Mouse (Mus musculus): Measurements from ENCODE around the gene Arnt2. TPM values are rescaled to one million over a fixed set of nuclear protein-coding genes. Genes with fewer than 3 reads are reported as not detected.

Arnt2 gene
- polyA plus RNA-seq, 1 experiment from 2014 or later, result 48.8 TPM

DNA sequence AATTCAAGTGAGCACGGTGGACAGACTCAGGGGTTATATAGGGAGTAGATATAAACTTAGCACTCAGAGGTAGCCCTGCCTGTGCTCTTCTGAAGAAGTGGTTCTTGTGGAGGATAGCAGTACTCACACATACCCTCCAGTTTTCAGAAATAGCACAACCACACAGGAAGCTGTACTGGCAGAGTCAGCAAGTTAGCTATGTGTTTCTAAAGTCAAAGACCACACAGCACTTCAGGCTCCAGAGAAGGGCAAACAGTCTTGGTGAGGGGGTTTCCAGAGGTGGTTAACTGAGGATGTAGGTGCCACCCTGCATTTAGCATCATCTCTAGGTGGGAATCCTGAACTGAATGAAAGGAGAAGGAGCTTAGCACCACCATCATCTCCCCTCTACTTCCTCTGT lies 23.5 kb downstream of the Arnt2 start:
- ATAC-seq (ENCODE audit: low read depth), result no peak; the same call in 1 of the 2 replicates
- Histone ChIP-seq H3K4me2 (no peak overlapping the region), H3K4me3 (no peak overlapping the region), H3K4me1 (replicated peaks) (no peaks in the 10 kb centered on the region), H3K9me3 (no peaks in the 10 kb centered on the region), H3K36me3 (no peaks in the 10 kb centered on the region), H3K27me3 (no peaks in the 10 kb centered on the region), H3K9ac (no peak overlapping the region), H3K27ac (replicated peaks) (no peak overlapping the region)
- WGBS, result 95% methylated on average over 1 of the region's 1 CpGs

DNA sequence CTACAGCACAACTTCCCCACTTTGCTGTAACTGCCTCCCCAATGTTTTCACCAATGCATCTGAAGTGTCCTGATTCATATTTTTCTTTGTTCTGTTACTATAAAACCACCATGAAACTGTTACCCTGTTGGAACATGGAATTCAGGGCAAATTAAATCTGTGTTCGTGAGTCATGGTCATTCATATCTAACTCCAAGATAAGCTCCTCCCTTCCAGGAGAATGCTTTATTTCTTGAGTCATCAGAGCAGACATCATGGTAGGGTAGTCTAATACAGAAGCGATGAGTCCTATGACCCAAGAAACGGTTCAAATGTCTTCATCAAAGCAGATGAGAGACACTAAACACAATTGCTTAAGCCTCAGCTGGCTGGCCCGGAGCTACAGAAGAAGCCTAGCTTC lies 25.2 kb downstream of the Arnt2 start:
- no peak overlapping the region for H3K9ac ChIP-seq
- H3K9me3 ChIP-seq, result no peaks in the 10 kb centered on the region
- H3K4me2 ChIP-seq, result no peak overlapping the region
- H3K4me3 ChIP-seq, result no peak overlapping the region
- 95% methylated on average over 4 of the region's 4 CpGs for WGBS
- H3K27ac ChIP-seq (replicated peaks), result no peak overlapping the region
- H3K4me1 ChIP-seq (replicated peaks), result no peaks in the 10 kb centered on the region
- no peaks in the 10 kb centered on the region for H3K27me3 ChIP-seq
- H3K36me3 ChIP-seq, result no peaks in the 10 kb centered on the region
- ATAC-seq (ENCODE audit: low read depth), result no peak

- Histone ChIP-seq H3K36me3 (no peaks in the 10 kb centered on the region), H3K9ac (no peak overlapping the region), H3K4me2 (no peak overlapping the region), H3K4me3 (no peak overlapping the region), H3K27me3 (no peaks in the 10 kb centered on the region), H3K9me3 (no peaks in the 10 kb centered on the region), H3K27ac (replicated peaks) (no peak overlapping the region), H3K4me1 (replicated peaks) (no peaks in the 10 kb centered on the region)
- no peak for ATAC-seq (ENCODE audit: low read depth)
- 92% methylated on average over 7 of the region's 7 CpGs for WGBS
Observed at GRCm38 (mm10) chr7:84384086-84384485, 25.9 kb downstream of the Arnt2 start.

GRCm38 (mm10) chr7:84382346-84382745 lies 27.6 kb downstream of the Arnt2 start:
- ATAC-seq (ENCODE audit: low read depth), result no peak
- WGBS, result 86% methylated on average over 3 of the region's 3 CpGs
- H3K4me1 ChIP-seq (replicated peaks), result peaks cover 12% of the 10 kb centered on the region

DNA sequence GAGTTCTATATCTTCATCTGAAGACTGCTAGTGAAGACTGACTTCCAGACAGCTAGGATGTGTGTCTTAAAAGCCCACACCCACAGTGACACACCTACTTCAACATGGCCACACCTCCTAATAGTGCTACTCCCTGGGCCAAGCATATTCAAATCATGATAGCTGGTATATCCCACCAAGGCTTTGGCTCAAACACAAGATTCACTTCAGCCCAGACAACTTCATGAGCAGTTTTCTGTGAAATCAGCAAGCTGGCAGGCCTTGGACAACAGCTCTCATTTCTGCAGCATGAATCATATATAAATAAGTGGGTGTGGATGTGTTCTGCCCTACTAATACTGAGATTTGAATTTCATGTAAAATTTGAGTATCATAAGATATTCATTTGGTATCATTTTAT lies 29.2 kb downstream of the Arnt2 start:
- Histone ChIP-seq H3K9ac (no peak overlapping the region), H3K27me3 (no peaks in the 10 kb centered on the region), H3K4me2 (no peak overlapping the region), H3K36me3 (no peaks in the 10 kb centered on the region), H3K4me3 (no peak overlapping the region), H3K4me1 (replicated peaks) (peaks cover 19% of the 10 kb centered on the region), H3K27ac (replicated peaks) (no peak overlapping the region), H3K9me3 (no peaks in the 10 kb centered on the region)
- no peak for ATAC-seq (ENCODE audit: low read depth)

More at GRCm38 (mm10) chr7:84382346-84382745, 27.6 kb downstream of the Arnt2 start:
- no peaks in the 10 kb centered on the region for H3K27me3 ChIP-seq
- H3K4me2 ChIP-seq, result no peak overlapping the region
- no peaks in the 10 kb centered on the region for H3K9me3 ChIP-seq
- no peak overlapping the region for H3K9ac ChIP-seq
- H3K36me3 ChIP-seq, result no peaks in the 10 kb centered on the region
- no peak overlapping the region for H3K4me3 ChIP-seq
- H3K27ac ChIP-seq (replicated peaks), result no peak overlapping the region

- ATAC-seq (ENCODE audit: low read depth), result 0 out of 2 replicates have a peak, but pooled peaks have one; percentile 44
- Histone ChIP-seq H3K36me3 (no peaks in the 10 kb centered on the region), H3K9ac (no peak overlapping the region), H3K9me3 (no peaks in the 10 kb centered on the region), H3K4me3 (no peak overlapping the region), H3K4me2 (no peak overlapping the region), H3K27me3 (no peaks in the 10 kb centered on the region), H3K4me1 (replicated peaks) (peaks cover 37% of the 10 kb centered on the region), H3K27ac (replicated peaks) (peak overlapping the region; percentile 52)
- 66% methylated on average over 5 of the region's 5 CpGs for WGBS
Observed at GRCm38 (mm10) chr7:84377330-84377729, 32.6 kb downstream of the Arnt2 start.

DNA sequence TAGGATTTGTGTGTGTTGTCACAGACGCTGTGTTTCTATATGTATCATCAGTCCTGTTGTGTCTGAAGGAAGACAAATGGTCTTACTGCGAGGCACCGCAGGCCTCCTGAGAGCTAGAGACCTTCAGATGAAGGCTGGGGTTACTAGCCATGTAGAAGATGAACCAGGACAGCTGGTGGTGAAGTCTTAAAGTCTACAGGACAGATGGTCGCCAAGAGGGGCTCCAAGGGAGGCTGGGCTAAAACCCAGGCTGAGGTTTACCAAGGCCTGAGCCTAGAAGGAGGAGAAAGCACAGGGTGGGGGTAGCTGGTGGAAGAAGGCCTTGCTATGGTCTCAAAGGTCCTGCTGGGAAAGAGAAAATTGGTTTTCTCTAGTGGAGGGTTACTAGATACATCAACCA lies 36.3 kb downstream of the Arnt2 start:
- Histone ChIP-seq H3K27ac (replicated peaks) (no peak overlapping the region), H3K27me3 (no peaks in the 10 kb centered on the region), H3K4me1 (replicated peaks) (peaks cover 37% of the 10 kb centered on the region), H3K9ac (no peak overlapping the region), H3K4me2 (no peak overlapping the region), H3K36me3 (0 out of 2 replicates have a peak, but pooled peaks cover 3% of the 10 kb centered on the region), H3K4me3 (no peak overlapping the region), H3K9me3 (no peaks in the 10 kb centered on the region)
- 87% methylated on average over 4 of the region's 4 CpGs for WGBS
- no peak for ATAC-seq (ENCODE audit: low read depth)

- H3K27me3 ChIP-seq, result no peaks in the 10 kb centered on the region
- ATAC-seq (ENCODE audit: low read depth), result no peak
- H3K9ac ChIP-seq, result no peak overlapping the region
- H3K36me3 ChIP-seq, result 0 out of 2 replicates have a peak, but pooled peaks cover 3% of the 10 kb centered on the region
- H3K4me3 ChIP-seq, result no peak overlapping the region
- H3K27ac ChIP-seq (replicated peaks), result peak overlapping the region; percentile 67
- peaks cover 31% of the 10 kb centered on the region for H3K4me1 ChIP-seq (replicated peaks)
- no peaks in the 10 kb centered on the region for H3K9me3 ChIP-seq
- no peak overlapping the region for H3K4me2 ChIP-seq
- WGBS, result 95% methylated on average over 1 of the region's 1 CpGs
Observed at GRCm38 (mm10) chr7:84372871-84373270, 37.1 kb downstream of the Arnt2 start.

- 0 out of 2 replicates have a peak, but pooled peaks cover 3% of the 10 kb centered on the region for H3K36me3 ChIP-seq
- no peak overlapping the region for H3K4me3 ChIP-seq
- H3K9me3 ChIP-seq, result no peaks in the 10 kb centered on the region
- H3K9ac ChIP-seq, result no peak overlapping the region
- peak overlapping the region; percentile 67 for H3K27ac ChIP-seq (replicated peaks)
- no peak for ATAC-seq (ENCODE audit: low read depth)
- H3K4me2 ChIP-seq, result no peak overlapping the region
- peaks cover 25% of the 10 kb centered on the region for H3K4me1 ChIP-seq (replicated peaks)
- WGBS, result 79% methylated on average over 7 of the region's 7 CpGs
- H3K27me3 ChIP-seq, result no peaks in the 10 kb centered on the region
Observed at GRCm38 (mm10) chr7:84372280-84372679, 37.7 kb downstream of the Arnt2 start.

DNA sequence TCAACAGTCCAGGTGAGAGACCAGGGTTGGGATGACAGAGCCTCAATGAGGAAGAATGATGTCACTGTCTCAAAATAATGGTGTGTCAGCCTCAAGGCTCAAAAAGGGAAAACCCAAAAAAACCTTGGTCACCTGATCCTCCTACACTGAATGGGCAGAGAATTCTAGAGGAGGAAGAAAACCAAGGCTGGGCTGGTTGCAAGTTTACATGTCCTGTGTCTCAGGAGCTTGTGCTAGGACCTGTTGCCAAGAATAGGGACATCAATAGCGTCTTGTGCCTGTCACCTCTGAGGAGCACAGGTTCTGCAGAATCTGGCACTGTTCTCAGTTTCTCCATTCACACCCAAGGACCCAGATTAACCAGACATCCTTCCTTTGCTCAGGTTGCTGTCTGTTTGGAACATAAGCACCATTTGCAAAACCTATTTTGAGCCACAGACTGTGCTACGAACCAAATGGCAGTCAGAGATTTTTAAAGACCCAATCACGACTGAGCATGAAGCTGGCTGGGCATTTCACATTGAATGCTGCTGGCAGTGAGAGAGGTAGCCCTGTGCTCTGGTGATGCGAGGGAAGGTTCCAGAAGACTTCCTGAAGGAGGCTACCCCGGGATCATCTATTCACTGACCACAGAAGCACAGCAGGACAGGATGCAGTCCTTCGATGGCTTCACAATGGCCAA lies 38.9 kb downstream of the Arnt2 start:
- Histone ChIP-seq H3K27ac (replicated peaks) (no peak overlapping the region), H3K4me3 (no peak overlapping the region)

GRCm38 (mm10) chr7:84366251-84366650 lies 43.7 kb downstream of the Arnt2 start:
- no peaks in the 10 kb centered on the region for H3K27me3 ChIP-seq
- H3K4me2 ChIP-seq, result no peak overlapping the region
- 54% methylated on average over 4 of the region's 4 CpGs for WGBS
- H3K36me3 ChIP-seq, result peaks cover 8% of the 10 kb centered on the region; the same call in 1 of the 2 replicates
- no peaks in the 10 kb centered on the region for H3K9me3 ChIP-seq
- H3K27ac ChIP-seq (replicated peaks), result no peak overlapping the region
- no peak overlapping the region for H3K4me3 ChIP-seq
- H3K9ac ChIP-seq, result no peak overlapping the region
- no peak for ATAC-seq (ENCODE audit: low read depth)
- H3K4me1 ChIP-seq (replicated peaks), result peaks cover 26% of the 10 kb centered on the region

More for the DNA sequence above, 38.9 kb downstream of the Arnt2 start:
- Histone ChIP-seq H3K36me3 (0 out of 2 replicates have a peak, but pooled peaks cover 3% of the 10 kb centered on the region), H3K27me3 (no peaks in the 10 kb centered on the region), H3K9me3 (no peaks in the 10 kb centered on the region), H3K9ac (no peak overlapping the region), H3K4me2 (no peak overlapping the region), H3K4me1 (replicated peaks) (peaks cover 21% of the 10 kb centered on the region)
- WGBS, result 86% methylated on average over 6 of the region's 6 CpGs
- ATAC-seq (ENCODE audit: low read depth), result no peak

DNA sequence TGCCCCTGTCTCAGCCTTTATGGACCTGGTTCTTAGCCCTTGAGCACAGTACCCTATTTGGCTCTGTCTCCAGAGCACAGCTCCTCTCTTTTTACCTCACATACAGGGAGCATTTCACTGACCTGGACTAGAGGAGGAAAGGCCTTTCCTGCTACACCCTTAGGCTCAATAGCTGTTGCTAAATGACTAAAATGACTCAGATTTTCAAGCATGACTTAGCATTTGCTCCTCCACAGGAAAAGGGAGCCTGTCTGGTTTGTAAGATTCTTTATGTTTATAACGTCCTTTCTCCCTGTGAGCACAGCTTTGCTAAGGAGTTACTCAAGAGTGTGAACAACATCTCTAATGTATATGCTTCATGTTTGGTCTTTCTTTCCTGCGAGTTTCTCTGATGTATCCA lies 47.3 kb downstream of the Arnt2 start:
- no peak overlapping the region for H3K4me2 ChIP-seq
- 58% methylated on average over 2 of the region's 2 CpGs for WGBS
- no peak overlapping the region for H3K4me3 ChIP-seq
- H3K36me3 ChIP-seq, result peaks cover 35% of the 10 kb centered on the region
- no peak overlapping the region for H3K9ac ChIP-seq
- no peak for ATAC-seq (ENCODE audit: low read depth)
- no peak overlapping the region for H3K27ac ChIP-seq (replicated peaks)
- peaks cover 29% of the 10 kb centered on the region for H3K4me1 ChIP-seq (replicated peaks)
- H3K9me3 ChIP-seq, result no peaks in the 10 kb centered on the region
- no peaks in the 10 kb centered on the region for H3K27me3 ChIP-seq

Measured in neural tube, embryonic 13.5 days (tissue).